Mouse (Mus musculus) lung, adult 2 months (tissue): ENCODE measurements at regions not wholly inside any gene's neighbourhood (a gene's known extent, or its start where the extent isn't known, plus 50 kb on each side); places are given as distances from the start of the nearest gene placed in this dataset.
A peak's percentile ranks its signal among the peaks of the same experiment; 100 is the strongest.

Experiments used
- CTCF ChIP-seq: fragments of 200-500 bp; IDR thresholded peaks from 2 replicates; pipeline ENCODE4 v1.5.1; 2011; ENCODE audit warnings: mild to moderate bottlenecking, low read length, control low read depth; ENCODE audit not compliant: insufficient read depth
- POLR2A ChIP-seq: fragments of 200-500 bp; IDR thresholded peaks from 2 replicates; pipeline ENCODE4 v1.6.1; 2011; ENCODE audit warnings: low read depth, mild to moderate bottlenecking, control low read depth, low read length, borderline replicate concordance; ENCODE audit errors: extremely low read depth

DNA sequence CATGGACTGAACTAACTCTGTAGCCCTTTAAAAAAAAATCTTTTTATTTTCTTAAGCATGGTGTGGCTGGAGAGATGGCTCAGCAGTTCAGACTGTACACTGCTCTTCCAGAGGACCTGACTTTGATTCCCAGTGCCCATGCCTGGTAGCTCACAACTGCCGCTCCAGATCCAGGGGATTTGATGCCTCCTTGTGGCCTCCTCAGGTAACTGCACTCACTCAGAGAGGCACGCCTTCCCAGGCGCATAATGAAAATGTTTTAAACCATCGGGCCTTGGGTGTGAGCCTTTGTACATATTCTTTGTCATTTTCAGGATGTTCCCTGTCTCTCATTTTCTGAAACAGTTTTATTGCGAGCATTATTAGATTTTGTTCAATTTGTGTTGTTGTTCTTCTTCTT, 265.8 kb downstream of the Tcf7l2 start:
- TF ChIP-seq POLR2A (no peak), CTCF (0 out of 2 replicates have a peak, but pooled peaks have one; percentile 3)
